Mouse (Mus musculus) bone marrow, adult 2 months (tissue): ENCODE measurements around the gene Golt1a.

ENCODE experiments used
- CTCF ChIP-seq: fragments of 200-500 bp; IDR thresholded peaks from 2 replicates; pipeline ENCODE4 v1.5.1; 2011; ENCODE audit warnings: low read length, control low read depth; ENCODE audit not compliant: control insufficient read depth, insufficient read depth
- POLR2A ChIP-seq: fragments of 200-500 bp; IDR thresholded peaks from 2 replicates; pipeline ENCODE4 v1.6.1; 2011; ENCODE audit warnings: low read depth, mild to moderate bottlenecking, control low read depth, low read length, borderline replicate concordance; ENCODE audit not compliant: control insufficient read depth

- no peak for TF ChIP-seq CTCF
- no peak for TF ChIP-seq POLR2A
Measured at GRCm38 (mm10) chr1:133356330-133356729, 46.7 kb downstream of the Golt1a start.
